Mouse (Mus musculus): ENCODE measurements at regions not wholly inside any gene's neighbourhood (a gene's known extent, or its start where the extent isn't known, plus 50 kb on each side); places are given as distances from the start of the nearest gene placed in this dataset.
A peak's percentile ranks its signal among the peaks of the same experiment; 100 is the strongest.

- H3K27me3 ChIP-seq (ENCODE audit: control insufficient read depth, insufficient read depth, low read length) = no peaks in the 10 kb centered on the region
- no peak overlapping the region for H3K4me3 ChIP-seq (ENCODE audit: low read depth, low read length)
- 99% methylated on average over 3 of the region's 3 CpGs for WGBS
- no peaks in the 10 kb centered on the region for H3K4me1 ChIP-seq (ENCODE audit: control insufficient read depth, insufficient read depth, low read length)
- H3K36me3 ChIP-seq (ENCODE audit: control insufficient read depth, insufficient read depth, low read length) = no peaks in the 10 kb centered on the region
- H3K27ac ChIP-seq (ENCODE audit: low read depth, low read length) = no peak overlapping the region
- H3K9ac ChIP-seq (ENCODE audit: low read length) = no peak overlapping the region
- DNase-seq (ENCODE audit: low spot score) (no peak), ATAC-seq (ENCODE audit: insufficient read depth, low FRiP score, low TSS enrichment) (no peak)
- no peaks in the 10 kb centered on the region for H3K9me3 ChIP-seq (ENCODE audit: control insufficient read depth, low read length)
- H3K4me2 ChIP-seq (ENCODE audit: low read depth) = no peak overlapping the region
These were observed 336.9 kb downstream of the Nsun3 start for GRCm38 (mm10) chr16:62449735-62450134.

GRCm38 (mm10) chr16:62447380-62447779 lies 339.2 kb downstream of the Nsun3 start:
- no peaks in the 10 kb centered on the region for H3K9me3 ChIP-seq (ENCODE audit: control insufficient read depth, low read length)
- ATAC-seq (ENCODE audit: insufficient read depth, low FRiP score, low TSS enrichment) = no peak
- WGBS = 81% methylated on average over 3 of the region's 3 CpGs
- H3K27ac ChIP-seq (ENCODE audit: low read depth, low read length) = no peak overlapping the region
- H3K36me3 ChIP-seq (ENCODE audit: control insufficient read depth, insufficient read depth, low read length) = no peaks in the 10 kb centered on the region
- no peak overlapping the region for H3K9ac ChIP-seq (ENCODE audit: low read length)
- no peak for DNase-seq (ENCODE audit: low spot score)
- H3K4me3 ChIP-seq (ENCODE audit: low read depth, low read length) = no peak overlapping the region
- no peak overlapping the region for H3K4me2 ChIP-seq (ENCODE audit: low read depth)
- no peaks in the 10 kb centered on the region for H3K27me3 ChIP-seq (ENCODE audit: control insufficient read depth, insufficient read depth, low read length)
- H3K4me1 ChIP-seq (ENCODE audit: control insufficient read depth, insufficient read depth, low read length) = no peaks in the 10 kb centered on the region

- WGBS = 77% methylated on average over 4 of the region's 4 CpGs
- Histone ChIP-seq H3K9me3 (ENCODE audit: control insufficient read depth, low read length) (no peaks in the 10 kb centered on the region), H3K4me3 (ENCODE audit: low read depth, low read length) (no peak overlapping the region), H3K27ac (ENCODE audit: low read depth, low read length) (no peak overlapping the region), H3K27me3 (ENCODE audit: control insufficient read depth, insufficient read depth, low read length) (no peaks in the 10 kb centered on the region), H3K36me3 (ENCODE audit: control insufficient read depth, insufficient read depth, low read length) (no peaks in the 10 kb centered on the region), H3K4me2 (ENCODE audit: low read depth) (no peak overlapping the region), H3K4me1 (ENCODE audit: control insufficient read depth, insufficient read depth, low read length) (no peaks in the 10 kb centered on the region), H3K9ac (ENCODE audit: low read length) (no peak overlapping the region)
- DNase-seq (ENCODE audit: low spot score) (no peak), ATAC-seq (ENCODE audit: insufficient read depth, low FRiP score, low TSS enrichment) (no peak)
These were observed 345.4 kb downstream of the Nsun3 start for GRCm38 (mm10) chr16:62441197-62441596.

- H3K9me3 ChIP-seq (ENCODE audit: control insufficient read depth, low read length) = no peaks in the 10 kb centered on the region
- H3K9ac ChIP-seq (ENCODE audit: low read length) = no peak overlapping the region
- no peaks in the 10 kb centered on the region for H3K4me1 ChIP-seq (ENCODE audit: control insufficient read depth, insufficient read depth, low read length)
- no peak for ATAC-seq (ENCODE audit: insufficient read depth, low FRiP score, low TSS enrichment)
- no peak for DNase-seq (ENCODE audit: low spot score)
- no peaks in the 10 kb centered on the region for H3K27me3 ChIP-seq (ENCODE audit: control insufficient read depth, insufficient read depth, low read length)
- no peak overlapping the region for H3K4me2 ChIP-seq (ENCODE audit: low read depth)
- H3K27ac ChIP-seq (ENCODE audit: low read depth, low read length) = no peak overlapping the region
- WGBS = 85% methylated on average over 2 of the region's 2 CpGs
- no peak overlapping the region for H3K4me3 ChIP-seq (ENCODE audit: low read depth, low read length)
- no peaks in the 10 kb centered on the region for H3K36me3 ChIP-seq (ENCODE audit: control insufficient read depth, insufficient read depth, low read length)
These were observed 353.5 kb downstream of the Nsun3 start for GRCm38 (mm10) chr16:62433125-62433524.

- no peaks in the 10 kb centered on the region for H3K9me3 ChIP-seq (ENCODE audit: control insufficient read depth, low read length)
- WGBS = 29% methylated on average over 1 of the region's 1 CpGs
- H3K4me2 ChIP-seq (ENCODE audit: low read depth) = no peak overlapping the region
- no peaks in the 10 kb centered on the region for H3K27me3 ChIP-seq (ENCODE audit: control insufficient read depth, insufficient read depth, low read length)
- ATAC-seq (ENCODE audit: insufficient read depth, low FRiP score, low TSS enrichment) = peak; percentile 84
- H3K9ac ChIP-seq (ENCODE audit: low read length) = no peak overlapping the region
- H3K4me1 ChIP-seq (ENCODE audit: control insufficient read depth, insufficient read depth, low read length) = no peaks in the 10 kb centered on the region
- H3K4me3 ChIP-seq (ENCODE audit: low read depth, low read length) = no peak overlapping the region
- no peaks in the 10 kb centered on the region for H3K36me3 ChIP-seq (ENCODE audit: control insufficient read depth, insufficient read depth, low read length)
- DNase-seq (ENCODE audit: low spot score) = peak; percentile 38
- H3K27ac ChIP-seq (ENCODE audit: low read depth, low read length) = no peak overlapping the region
These were observed 372.1 kb downstream of the Nsun3 start for GRCm38 (mm10) chr16:62414485-62414884.

- Histone ChIP-seq H3K4me2 (ENCODE audit: low read depth) (no peak overlapping the region), H3K27me3 (ENCODE audit: control insufficient read depth, insufficient read depth, low read length) (no peaks in the 10 kb centered on the region), H3K9me3 (ENCODE audit: control insufficient read depth, low read length) (no peaks in the 10 kb centered on the region), H3K4me3 (ENCODE audit: low read depth, low read length) (no peak overlapping the region), H3K9ac (ENCODE audit: low read length) (no peak overlapping the region), H3K36me3 (ENCODE audit: control insufficient read depth, insufficient read depth, low read length) (no peaks in the 10 kb centered on the region), H3K27ac (ENCODE audit: low read depth, low read length) (no peak overlapping the region), H3K4me1 (ENCODE audit: control insufficient read depth, insufficient read depth, low read length) (no peaks in the 10 kb centered on the region)
- WGBS = 68% methylated on average over 3 of the region's 3 CpGs
- no peak for ATAC-seq (ENCODE audit: insufficient read depth, low FRiP score, low TSS enrichment)
- no peak for DNase-seq (ENCODE audit: low spot score)
These were observed 379.0 kb downstream of the Nsun3 start for GRCm38 (mm10) chr16:62407526-62408165.

- Histone ChIP-seq H3K4me3 (ENCODE audit: low read depth, low read length) (no peak overlapping the region), H3K27me3 (ENCODE audit: control insufficient read depth, insufficient read depth, low read length) (no peaks in the 10 kb centered on the region), H3K4me2 (ENCODE audit: low read depth) (no peak overlapping the region), H3K4me1 (ENCODE audit: control insufficient read depth, insufficient read depth, low read length) (no peaks in the 10 kb centered on the region), H3K36me3 (ENCODE audit: control insufficient read depth, insufficient read depth, low read length) (no peaks in the 10 kb centered on the region), H3K9ac (ENCODE audit: low read length) (no peak overlapping the region), H3K27ac (ENCODE audit: low read depth, low read length) (no peak overlapping the region), H3K9me3 (ENCODE audit: control insufficient read depth, low read length) (no peaks in the 10 kb centered on the region)
- DNase-seq (ENCODE audit: low spot score) (no peak), ATAC-seq (ENCODE audit: insufficient read depth, low FRiP score, low TSS enrichment) (no peak)
- WGBS = 65% methylated on average over 2 of the region's 2 CpGs
These were observed 380.2 kb downstream of the Nsun3 start for GRCm38 (mm10) chr16:62406458-62406857.

- no peaks in the 10 kb centered on the region for H3K27me3 ChIP-seq (ENCODE audit: control insufficient read depth, insufficient read depth, low read length)
- H3K4me2 ChIP-seq (ENCODE audit: low read depth) = no peak overlapping the region
- H3K27ac ChIP-seq (ENCODE audit: low read depth, low read length) = no peak overlapping the region
- H3K9ac ChIP-seq (ENCODE audit: low read length) = no peak overlapping the region
- H3K4me1 ChIP-seq (ENCODE audit: control insufficient read depth, insufficient read depth, low read length) = no peaks in the 10 kb centered on the region
- no peaks in the 10 kb centered on the region for H3K9me3 ChIP-seq (ENCODE audit: control insufficient read depth, low read length)
- no peak overlapping the region for H3K4me3 ChIP-seq (ENCODE audit: low read depth, low read length)
- ATAC-seq (ENCODE audit: insufficient read depth, low FRiP score, low TSS enrichment) (no peak), DNase-seq (ENCODE audit: low spot score) (no peak)
- no peaks in the 10 kb centered on the region for H3K36me3 ChIP-seq (ENCODE audit: control insufficient read depth, insufficient read depth, low read length)
These were observed 429.3 kb downstream of the Nsun3 start for GRCm38 (mm10) chr16:62357279-62357678.

GRCm38 (mm10) chr16:62356349-62356748 lies 430.3 kb downstream of the Nsun3 start:
- Histone ChIP-seq H3K4me2 (ENCODE audit: low read depth) (no peak overlapping the region), H3K9ac (ENCODE audit: low read length) (no peak overlapping the region), H3K9me3 (ENCODE audit: control insufficient read depth, low read length) (no peaks in the 10 kb centered on the region), H3K4me1 (ENCODE audit: control insufficient read depth, insufficient read depth, low read length) (no peaks in the 10 kb centered on the region), H3K27me3 (ENCODE audit: control insufficient read depth, insufficient read depth, low read length) (no peaks in the 10 kb centered on the region), H3K36me3 (ENCODE audit: control insufficient read depth, insufficient read depth, low read length) (no peaks in the 10 kb centered on the region), H3K27ac (ENCODE audit: low read depth, low read length) (no peak overlapping the region), H3K4me3 (ENCODE audit: low read depth, low read length) (no peak overlapping the region)
- no peak for DNase-seq (ENCODE audit: low spot score)
- peak; percentile 42; the same call in 1 of the 2 replicates for ATAC-seq (ENCODE audit: insufficient read depth, low FRiP score, low TSS enrichment)
- WGBS = 78% methylated on average over 3 of the region's 3 CpGs

Data from neural tube, embryonic 11.5 days (tissue).